Mouse (Mus musculus): ENCODE data around the gene Piwil4. TPM values are rescaled to one million over a fixed set of nuclear protein-coding genes. Genes with fewer than 3 reads are reported as not detected.
A peak's percentile ranks its signal among the peaks of the same experiment; 100 is the strongest.

Gene Piwil4
- polyA plus RNA-seq, 1 experiment from 2014 or later = 0.07 TPM

- Histone ChIP-seq H3K4me2 (ENCODE audit: low read length) (peak overlapping the region; percentile 93), H3K4me1 (ENCODE audit: control insufficient read depth in 2 of 2, insufficient read depth in 2 of 2, low read length in 2 of 2) (peaks cover 0 to 6% of the 10 kb centered on the region in 2 experiments; a peak in 2 of 4 replicates), H3K36me3 (ENCODE audit: control insufficient read depth, insufficient read depth, low read length) (no peaks in the 10 kb centered on the region), H3K9me3 (ENCODE audit: control insufficient read depth, low read length) (no peaks in the 10 kb centered on the region), H3K27ac (replicated peaks in 1 of 2; ENCODE audit: control insufficient read depth in 1 of 2, insufficient read depth in 1 of 2, low read depth in 2 of 2, low read length in 2 of 2) (no peak overlapping the region), H3K4me3 (ENCODE audit: control insufficient read depth in 1 of 2, insufficient read depth in 1 of 2, low read depth in 1 of 2, low read length in 2 of 2) (peak overlapping the region; percentile 55 to 57), H3K27me3 (ENCODE audit: control insufficient read depth, insufficient read depth, low read length) (peaks cover 8% of the 10 kb centered on the region), H3K9ac (ENCODE audit: low read length) (peak overlapping the region; percentile 71)
- peak; percentile 19; the same call in 1 of the 2 replicates for ATAC-seq (ENCODE audit: insufficient number of reproducible peaks, insufficient read depth, low FRiP score, low read depth)
- 46% methylated on average over 42 of the region's 42 CpGs for WGBS
Observed at GRCm38 (mm10) chr9:14750901-14751502, 10.5 kb upstream of the Piwil4 start.

- Histone ChIP-seq H3K27ac (replicated peaks in 1 of 2; ENCODE audit: control insufficient read depth in 1 of 2, insufficient read depth in 1 of 2, low read depth in 2 of 2, low read length in 2 of 2) (no peak overlapping the region), H3K9ac (ENCODE audit: low read length) (no peak overlapping the region), H3K9me3 (ENCODE audit: control insufficient read depth, low read length) (no peaks in the 10 kb centered on the region), H3K27me3 (ENCODE audit: control insufficient read depth, insufficient read depth, low read length) (no peaks in the 10 kb centered on the region), H3K4me3 (ENCODE audit: control insufficient read depth in 1 of 2, insufficient read depth in 1 of 2, low read depth in 1 of 2, low read length in 2 of 2) (no peak overlapping the region), H3K36me3 (ENCODE audit: control insufficient read depth, insufficient read depth, low read length) (no peaks in the 10 kb centered on the region), H3K4me1 (ENCODE audit: control insufficient read depth in 2 of 2, insufficient read depth in 2 of 2, low read length in 2 of 2) (no peaks in the 10 kb centered on the region), H3K4me2 (ENCODE audit: low read length) (no peak overlapping the region)
- 74% methylated on average over 4 of the region's 4 CpGs for WGBS
- ATAC-seq (ENCODE audit: insufficient number of reproducible peaks, insufficient read depth, low FRiP score, low read depth) = no peak
Observed at GRCm38 (mm10) chr9:14739498-14740150, 909 bp downstream of the Piwil4 start.

DNA sequence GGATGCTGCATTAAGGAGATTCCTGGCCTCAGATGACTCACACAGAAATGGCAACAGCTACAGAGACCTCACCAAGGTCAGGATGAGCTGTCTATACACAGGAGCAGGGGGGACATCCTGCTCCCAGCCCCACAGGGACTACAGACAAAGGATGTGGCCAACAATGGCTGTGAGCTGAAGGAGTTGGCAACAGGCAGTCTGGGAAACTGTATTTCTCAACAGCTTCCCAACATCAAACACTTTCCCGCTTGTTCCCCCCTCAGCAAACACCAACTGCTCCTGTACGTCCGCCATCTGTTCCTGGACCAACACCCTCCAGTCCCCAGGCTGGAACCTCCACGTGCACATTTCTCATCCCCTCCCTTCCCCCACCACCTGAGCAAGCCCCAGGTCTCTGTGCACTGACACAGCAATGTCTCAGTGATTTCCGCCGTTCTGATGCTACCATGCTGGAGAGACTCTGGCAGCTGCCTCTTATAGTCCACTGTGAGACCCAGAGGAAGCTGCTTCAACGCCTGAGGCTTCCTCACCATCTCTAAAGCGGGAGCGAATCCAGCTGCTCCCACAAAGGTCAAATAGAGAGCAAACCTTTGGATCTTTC is 9.5 kb downstream of the Piwil4 start:
- Histone ChIP-seq H3K4me3 (ENCODE audit: control insufficient read depth in 1 of 2, insufficient read depth in 1 of 2, low read depth in 1 of 2, low read length in 2 of 2) (no peak overlapping the region), H3K27ac (replicated peaks in 1 of 2; ENCODE audit: control insufficient read depth in 1 of 2, insufficient read depth in 1 of 2, low read depth in 2 of 2, low read length in 2 of 2) (no peak overlapping the region)

GRCm38 (mm10) chr9:14728365-14728764 is 12.2 kb downstream of the Piwil4 start:
- H3K4me3 ChIP-seq (ENCODE audit: control insufficient read depth in 1 of 2, insufficient read depth in 1 of 2, low read depth in 1 of 2, low read length in 2 of 2) = no peak overlapping the region
- ATAC-seq (ENCODE audit: insufficient number of reproducible peaks, insufficient read depth, low FRiP score, low read depth) = no peak
- H3K4me2 ChIP-seq (ENCODE audit: low read length) = no peak overlapping the region
- H3K27ac ChIP-seq (replicated peaks in 1 of 2; ENCODE audit: control insufficient read depth in 1 of 2, insufficient read depth in 1 of 2, low read depth in 2 of 2, low read length in 2 of 2) = no peak overlapping the region
- 82% methylated on average over 4 of the region's 4 CpGs for WGBS
- H3K9me3 ChIP-seq (ENCODE audit: control insufficient read depth, low read length) = no peaks in the 10 kb centered on the region
- no peak overlapping the region for H3K9ac ChIP-seq (ENCODE audit: low read length)
- no peaks in the 10 kb centered on the region; a peak in 1 of 4 replicates for H3K4me1 ChIP-seq (ENCODE audit: control insufficient read depth in 2 of 2, insufficient read depth in 2 of 2, low read length in 2 of 2)
- H3K27me3 ChIP-seq (ENCODE audit: control insufficient read depth, insufficient read depth, low read length) = no peaks in the 10 kb centered on the region
- no peaks in the 10 kb centered on the region for H3K36me3 ChIP-seq (ENCODE audit: control insufficient read depth, insufficient read depth, low read length)

More for the DNA sequence above, 9.5 kb downstream of the Piwil4 start:
- Histone ChIP-seq H3K4me1 (ENCODE audit: control insufficient read depth in 2 of 2, insufficient read depth in 2 of 2, low read length in 2 of 2) (no peaks in the 10 kb centered on the region; a peak in 1 of 4 replicates), H3K27me3 (ENCODE audit: control insufficient read depth, insufficient read depth, low read length) (no peaks in the 10 kb centered on the region), H3K36me3 (ENCODE audit: control insufficient read depth, insufficient read depth, low read length) (no peaks in the 10 kb centered on the region), H3K9ac (ENCODE audit: low read length) (no peak overlapping the region), H3K9me3 (ENCODE audit: control insufficient read depth, low read length) (no peaks in the 10 kb centered on the region), H3K4me2 (ENCODE audit: low read length) (no peak overlapping the region)
- 54% methylated on average over 9 of the region's 9 CpGs for WGBS
- no peak for ATAC-seq (ENCODE audit: insufficient number of reproducible peaks, insufficient read depth, low FRiP score, low read depth)

DNA sequence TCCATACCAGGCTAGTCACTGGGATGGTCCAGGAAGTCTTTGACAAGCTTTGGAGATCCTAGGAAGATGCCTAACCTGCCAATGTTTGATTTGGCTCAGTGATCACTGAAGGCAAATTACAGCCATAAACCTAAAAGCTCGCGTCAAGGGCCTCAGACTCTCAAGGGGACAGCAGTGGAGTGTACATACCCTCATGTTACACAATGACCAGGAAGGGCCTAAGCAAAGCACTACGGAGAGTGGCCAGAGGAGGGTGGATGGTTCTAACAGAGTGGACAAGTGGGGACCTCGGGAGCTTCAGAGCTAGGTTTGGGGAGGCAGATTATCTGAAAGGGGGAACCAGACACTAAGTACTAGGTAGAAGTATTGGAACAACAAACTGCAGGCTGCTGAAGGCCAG is 13.9 kb downstream of the Piwil4 start:
- Histone ChIP-seq H3K9me3 (ENCODE audit: control insufficient read depth, low read length) (no peaks in the 10 kb centered on the region), H3K4me1 (ENCODE audit: control insufficient read depth in 2 of 2, insufficient read depth in 2 of 2, low read length in 2 of 2) (no peaks in the 10 kb centered on the region; a peak in 1 of 4 replicates), H3K27me3 (ENCODE audit: control insufficient read depth, insufficient read depth, low read length) (no peaks in the 10 kb centered on the region), H3K27ac (replicated peaks in 1 of 2; ENCODE audit: control insufficient read depth in 1 of 2, insufficient read depth in 1 of 2, low read depth in 2 of 2, low read length in 2 of 2) (no peak overlapping the region), H3K4me2 (ENCODE audit: low read length) (no peak overlapping the region), H3K9ac (ENCODE audit: low read length) (no peak overlapping the region), H3K36me3 (ENCODE audit: control insufficient read depth, insufficient read depth, low read length) (no peaks in the 10 kb centered on the region), H3K4me3 (ENCODE audit: control insufficient read depth in 1 of 2, insufficient read depth in 1 of 2, low read depth in 1 of 2, low read length in 2 of 2) (no peak overlapping the region)
- 80% methylated on average over 4 of the region's 4 CpGs for WGBS
- no peak for ATAC-seq (ENCODE audit: insufficient number of reproducible peaks, insufficient read depth, low FRiP score, low read depth)

- Histone ChIP-seq H3K4me2 (ENCODE audit: low read length) (no peak overlapping the region), H3K27ac (replicated peaks in 1 of 2; ENCODE audit: control insufficient read depth in 1 of 2, insufficient read depth in 1 of 2, low read depth in 2 of 2, low read length in 2 of 2) (no peak overlapping the region), H3K9ac (ENCODE audit: low read length) (no peak overlapping the region), H3K9me3 (ENCODE audit: control insufficient read depth, low read length) (no peaks in the 10 kb centered on the region), H3K36me3 (ENCODE audit: control insufficient read depth, insufficient read depth, low read length) (no peaks in the 10 kb centered on the region), H3K4me3 (ENCODE audit: control insufficient read depth in 1 of 2, insufficient read depth in 1 of 2, low read depth in 1 of 2, low read length in 2 of 2) (no peak overlapping the region), H3K27me3 (ENCODE audit: control insufficient read depth, insufficient read depth, low read length) (no peaks in the 10 kb centered on the region), H3K4me1 (ENCODE audit: control insufficient read depth in 2 of 2, insufficient read depth in 2 of 2, low read length in 2 of 2) (no peaks in the 10 kb centered on the region; a peak in 1 of 4 replicates)
- WGBS = 69% methylated on average over 6 of the region's 6 CpGs
- ATAC-seq (ENCODE audit: insufficient number of reproducible peaks, insufficient read depth, low FRiP score, low read depth) = no peak
Observed at GRCm38 (mm10) chr9:14726005-14726404, 14.5 kb downstream of the Piwil4 start.

DNA sequence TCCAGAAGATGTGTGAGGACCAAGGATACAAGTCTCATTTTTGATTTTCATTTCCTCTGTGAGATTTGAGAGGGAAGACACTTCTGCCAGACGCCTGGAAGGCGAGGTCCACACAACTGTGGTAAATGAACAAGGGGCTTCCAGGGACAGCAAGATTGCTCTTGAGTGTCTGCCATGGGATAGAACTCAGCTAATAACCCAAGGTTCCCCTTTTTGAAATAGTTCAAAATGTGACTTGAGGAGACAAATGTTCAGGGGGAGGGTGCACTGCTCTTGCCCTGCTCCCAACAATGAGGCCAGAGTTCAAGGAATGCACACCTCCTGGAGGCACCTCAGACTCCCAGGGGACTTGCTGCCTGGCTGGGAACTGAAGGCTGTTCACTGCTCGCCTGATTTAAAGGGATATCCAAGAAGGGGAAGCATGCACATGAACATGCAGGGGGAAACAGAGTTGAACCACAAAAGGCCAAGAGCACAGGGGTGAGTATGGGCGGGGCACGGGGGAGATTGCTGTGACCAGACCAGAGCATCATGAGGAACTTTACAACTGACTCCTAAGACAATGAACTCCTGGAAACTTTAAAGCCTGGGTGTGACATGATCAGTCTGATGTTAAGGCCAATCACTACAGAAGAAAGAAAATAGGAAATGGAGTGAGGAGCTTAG is 15.6 kb downstream of the Piwil4 start:
- H3K9ac ChIP-seq (ENCODE audit: low read length) = no peak overlapping the region
- H3K27me3 ChIP-seq (ENCODE audit: control insufficient read depth, insufficient read depth, low read length) = no peaks in the 10 kb centered on the region
- no peak for ATAC-seq (ENCODE audit: insufficient number of reproducible peaks, insufficient read depth, low FRiP score, low read depth)
- H3K27ac ChIP-seq (replicated peaks in 1 of 2; ENCODE audit: control insufficient read depth in 1 of 2, insufficient read depth in 1 of 2, low read depth in 2 of 2, low read length in 2 of 2) = no peak overlapping the region
- no peak overlapping the region for H3K4me2 ChIP-seq (ENCODE audit: low read length)
- H3K4me1 ChIP-seq (ENCODE audit: control insufficient read depth in 2 of 2, insufficient read depth in 2 of 2, low read length in 2 of 2) = no peaks in the 10 kb centered on the region
- WGBS = 71% methylated on average over 5 of the region's 5 CpGs
- H3K4me3 ChIP-seq (ENCODE audit: control insufficient read depth in 1 of 2, insufficient read depth in 1 of 2, low read depth in 1 of 2, low read length in 2 of 2) = no peak overlapping the region
- H3K36me3 ChIP-seq (ENCODE audit: control insufficient read depth, insufficient read depth, low read length) = no peaks in the 10 kb centered on the region
- no peaks in the 10 kb centered on the region for H3K9me3 ChIP-seq (ENCODE audit: control insufficient read depth, low read length)
